Mouse (Mus musculus) myocyte (in vitro differentiated cells): Measurements from ENCODE around the gene Ifnar2.

ENCODE experiments used
- E2F4 ChIP-seq: IDR thresholded peaks from one replicate; pipeline ENCODE4 v1.6.1; 2011; ENCODE audit warnings: mild to moderate bottlenecking, control low read depth, moderate library complexity; ENCODE audit not compliant: insufficient read depth
- MAX ChIP-seq: IDR thresholded peaks from one replicate; pipeline ENCODE4 v1.6.1; 2011; ENCODE audit warnings: low read depth, mild to moderate bottlenecking, control low read depth
- TCF12 ChIP-seq: IDR thresholded peaks from one replicate; pipeline ENCODE4 v1.6.1; 2011; ENCODE audit warnings: mild to moderate bottlenecking, control low read depth; ENCODE audit not compliant: poor library complexity, insufficient read depth, severe bottlenecking

DNA sequence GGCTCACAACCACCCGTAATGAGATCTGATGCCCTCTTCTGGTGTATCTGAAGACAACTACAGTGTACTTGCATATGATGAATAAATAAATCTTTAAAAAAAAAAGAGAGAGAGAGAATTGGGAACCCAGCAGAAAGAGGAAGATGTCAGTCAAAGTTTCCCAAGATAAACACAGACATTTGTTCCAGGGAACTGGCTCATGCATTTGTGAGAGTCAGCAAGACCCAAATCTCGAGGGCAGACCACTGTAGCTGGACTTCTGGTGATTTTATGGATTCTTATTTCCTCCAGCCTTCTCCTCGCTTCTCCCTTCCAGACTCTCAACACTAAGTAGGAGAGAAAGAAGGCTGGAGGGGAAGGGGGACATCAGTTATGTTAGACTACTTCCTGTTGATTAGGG is 65.5 kb downstream of the Ifnar2 start:
- TF ChIP-seq E2F4 (no peak), TCF12 (no peak), MAX (no peak)
